Mouse (Mus musculus) retina, postnatal 7 days (tissue): Measurements from ENCODE around the gene Rufy1.
A peak's percentile ranks its signal among the peaks of the same experiment; 100 is the strongest.
"Not testable (repeated sequence)": the region's sequence is repeated elsewhere in the genome, so short reads cannot be mapped to it uniquely, and the experiment has no call there.

Experiments used
- DNase-seq: peaks from one replicate; pipeline ENCODE4 v3.0.0-alpha.2; 2012; ENCODE audit warnings: low read depth, low spot score

Rufy1 gene

DNA sequence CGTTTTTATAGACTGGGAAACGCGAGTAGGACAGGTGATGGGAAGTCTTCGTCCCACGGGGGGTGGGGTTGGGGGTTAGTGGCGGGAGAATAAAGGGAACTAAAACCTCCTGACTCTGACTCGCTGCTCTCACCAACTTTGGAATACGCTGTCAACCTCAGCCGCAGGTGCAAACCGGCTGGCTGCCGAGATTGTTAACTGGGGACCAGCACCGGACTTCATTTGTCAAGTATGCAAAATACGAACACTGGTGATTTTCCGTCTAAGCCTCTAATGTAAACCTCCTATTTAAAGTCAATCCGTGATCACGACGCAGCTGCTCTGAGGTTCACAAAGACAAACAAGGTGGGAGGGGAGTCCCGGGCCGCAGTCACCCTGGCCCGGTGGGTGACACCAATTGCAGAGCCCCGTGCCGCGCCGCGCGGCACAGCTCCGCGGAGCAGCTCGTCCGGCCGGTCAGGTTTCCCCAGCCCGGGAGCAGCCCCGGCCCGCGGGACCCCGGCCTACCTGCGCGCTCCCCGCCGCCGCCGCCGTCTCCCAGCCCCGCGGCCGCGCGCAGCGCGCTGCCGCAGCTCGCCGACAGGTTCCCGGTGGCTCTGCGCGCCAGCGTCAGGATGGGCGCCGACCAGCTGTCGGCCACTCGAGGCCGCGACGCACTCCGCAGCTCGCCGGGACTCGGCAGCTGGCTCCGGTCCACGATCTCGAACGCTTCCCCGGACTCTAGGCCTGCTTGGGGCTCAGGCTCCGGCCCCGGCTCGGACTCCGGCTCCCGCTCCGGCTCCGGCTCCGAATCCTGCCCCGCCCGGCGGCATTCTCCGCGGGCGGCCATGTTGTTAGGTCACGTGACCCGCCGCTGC lies at the start of gene Rufy1:
Rufy1 (minus strand) TSS at position 849 of the 857 bp plus-strand sequence.
- peak; percentile 73 for DNase-seq

DNA sequence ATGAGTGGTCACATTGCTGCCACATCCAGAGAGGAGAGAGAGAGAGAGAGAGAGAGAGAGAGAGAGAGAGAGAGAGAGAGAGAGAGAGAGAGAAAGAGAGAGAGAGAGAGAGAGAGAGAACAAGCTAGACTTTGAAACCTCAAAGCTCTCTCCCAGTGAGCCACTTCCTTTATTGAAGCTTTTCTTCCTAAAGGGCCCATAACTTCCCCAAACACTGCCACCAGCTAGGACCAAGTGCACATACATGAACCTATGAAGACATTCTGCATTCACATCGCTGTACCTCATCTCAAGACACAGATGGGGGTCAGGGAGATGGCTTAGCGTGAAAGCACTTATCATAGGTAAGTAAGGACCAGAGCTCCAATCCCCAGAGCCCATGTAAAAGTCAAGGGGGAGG lies 47.1 kb upstream of the Rufy1 start:
- DNase-seq: no peak

DNA sequence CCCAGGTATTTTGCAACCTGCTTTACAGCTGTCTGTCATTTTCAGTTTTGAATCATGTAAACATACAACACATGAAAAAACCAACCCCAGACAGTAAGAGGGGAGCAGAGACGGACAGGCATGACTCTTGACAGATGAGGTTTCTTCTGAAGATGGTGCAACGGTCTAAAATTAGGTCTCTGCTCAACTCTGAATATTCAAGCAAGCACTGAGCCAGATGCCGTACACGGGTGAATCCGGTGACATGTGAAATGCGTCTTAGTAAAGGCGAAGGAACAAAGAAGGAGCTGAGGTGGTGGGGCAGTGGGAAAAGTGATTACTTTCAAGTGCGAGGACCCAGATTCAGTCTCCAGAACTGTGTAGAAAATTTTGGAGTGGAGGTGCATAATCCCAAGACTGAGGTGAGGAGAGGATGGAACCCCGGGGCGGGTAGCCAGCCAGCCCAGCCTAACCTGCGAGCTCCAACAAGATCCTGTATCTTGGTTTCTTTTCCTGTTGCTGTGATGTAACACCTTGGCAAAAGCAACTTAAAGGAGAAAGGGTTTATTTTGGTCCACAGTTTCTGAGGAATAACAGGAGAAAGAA lies 46.7 kb upstream of the Rufy1 start:
- no peak for DNase-seq

DNA sequence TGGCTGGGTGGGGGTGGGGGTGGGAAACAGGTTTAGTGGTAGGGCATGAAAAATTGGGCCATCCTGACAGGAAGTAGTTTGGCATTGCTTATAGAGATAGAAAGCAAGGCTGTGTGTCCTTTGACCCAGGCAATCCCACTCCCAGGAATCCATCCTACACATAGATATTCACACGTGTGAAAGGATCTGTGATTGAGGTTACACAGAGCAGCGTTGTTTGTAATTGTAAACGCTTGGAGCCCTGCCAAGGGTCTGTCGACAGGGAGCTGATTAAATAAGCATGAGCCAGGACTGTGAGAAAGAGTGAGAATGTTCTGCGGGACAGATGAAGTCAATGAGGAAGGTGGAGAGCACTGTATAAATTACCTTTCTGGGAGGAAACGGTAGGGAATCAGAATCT lies 46.0 kb upstream of the Rufy1 start:
- no peak for DNase-seq

DNA sequence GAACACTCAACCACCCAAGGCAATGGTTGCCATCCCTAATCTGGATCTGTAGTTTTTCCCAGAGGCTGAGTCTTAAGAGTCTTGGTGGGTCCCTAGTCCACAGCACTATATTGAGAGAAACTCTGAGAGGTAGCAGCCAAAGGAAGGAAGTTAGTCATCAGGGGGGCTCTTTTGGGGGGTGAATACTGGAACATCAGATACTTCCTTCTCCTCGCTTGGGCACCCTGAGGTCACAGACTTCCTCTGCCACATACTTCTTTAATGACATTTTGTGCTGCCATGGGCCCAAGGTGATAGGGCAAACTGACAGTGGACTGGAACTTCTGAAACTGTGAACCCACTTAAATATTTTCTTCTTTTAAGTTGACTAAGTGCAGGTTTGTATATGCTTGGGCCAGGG lies 43.0 kb upstream of the Rufy1 start:
- DNase-seq: no peak

DNA sequence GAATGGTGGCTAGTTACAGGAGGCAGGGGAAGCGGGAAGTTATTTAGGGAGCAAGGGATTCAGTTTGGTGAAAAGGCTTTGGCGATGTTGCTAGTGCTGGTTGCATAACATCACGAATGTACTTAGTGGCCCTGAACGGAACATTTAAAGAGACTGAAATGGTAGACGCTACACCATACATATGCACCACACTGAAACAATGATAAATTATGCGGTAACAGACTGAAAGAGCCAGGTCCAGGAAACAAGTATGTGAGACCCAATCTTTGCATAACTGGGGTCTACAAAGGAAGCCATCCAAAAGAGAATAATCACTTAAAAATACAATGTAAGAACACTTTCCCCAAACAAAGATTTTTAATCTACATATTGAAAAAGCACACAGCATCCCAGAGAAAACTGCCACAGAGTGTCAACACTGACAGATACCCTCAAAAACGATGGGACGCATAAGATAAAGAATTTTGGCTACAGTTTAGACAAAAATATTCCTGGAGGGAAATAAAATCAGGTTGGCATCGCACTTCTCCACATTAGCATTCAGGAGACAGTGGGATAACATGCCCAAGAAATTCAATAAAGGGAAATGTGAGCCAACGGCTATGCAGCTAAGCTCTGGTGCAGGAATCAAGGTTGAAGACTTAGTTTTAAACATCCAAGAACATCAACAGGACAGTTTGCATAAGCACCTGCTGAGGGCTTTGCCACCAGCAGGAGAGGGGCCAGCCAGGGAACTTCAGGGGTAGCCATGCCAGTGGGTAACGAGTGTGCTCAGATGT lies 41.4 kb upstream of the Rufy1 start:
- DNase-seq: no peak

DNA sequence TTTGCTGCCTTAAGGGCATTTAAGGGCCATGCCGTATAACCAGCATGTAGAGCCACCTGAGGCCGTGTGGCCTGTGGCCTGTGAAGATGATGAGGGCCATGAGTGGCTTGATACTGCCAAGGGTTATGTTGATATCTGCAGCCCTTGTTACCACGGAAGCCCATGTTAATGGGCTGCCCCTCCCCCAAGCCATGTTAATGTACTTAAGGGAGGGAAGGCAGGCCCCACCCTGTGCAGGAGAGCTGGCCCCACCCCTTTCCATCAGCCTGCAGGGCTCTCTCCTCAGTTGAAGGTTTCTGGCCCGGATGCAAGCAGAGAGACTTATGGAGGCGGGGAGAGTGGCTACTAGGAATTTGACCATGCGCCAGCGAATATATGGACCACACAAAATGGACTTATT lies 30.6 kb upstream of the Rufy1 start:
- DNase-seq: no peak

DNA sequence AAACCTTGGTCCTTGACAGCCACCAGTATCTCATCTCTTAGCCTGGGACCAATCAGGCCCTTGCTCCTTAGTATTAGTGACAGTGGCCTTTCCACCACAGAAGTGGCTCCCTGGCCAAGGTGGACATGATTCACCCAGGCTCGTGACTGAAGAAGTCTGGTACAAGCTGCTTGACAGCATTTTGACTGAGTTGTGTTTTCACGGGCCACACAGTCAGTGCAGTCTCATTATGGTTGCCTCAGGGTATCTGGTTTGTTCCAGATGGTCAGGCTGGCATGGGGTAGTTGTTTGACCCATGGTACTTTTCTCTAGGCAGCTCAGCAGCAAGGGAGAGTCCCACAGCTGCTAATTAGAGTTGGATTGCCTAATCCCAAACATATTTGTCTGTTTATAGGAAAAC lies 28.3 kb upstream of the Rufy1 start:
- DNase-seq: no peak

DNA sequence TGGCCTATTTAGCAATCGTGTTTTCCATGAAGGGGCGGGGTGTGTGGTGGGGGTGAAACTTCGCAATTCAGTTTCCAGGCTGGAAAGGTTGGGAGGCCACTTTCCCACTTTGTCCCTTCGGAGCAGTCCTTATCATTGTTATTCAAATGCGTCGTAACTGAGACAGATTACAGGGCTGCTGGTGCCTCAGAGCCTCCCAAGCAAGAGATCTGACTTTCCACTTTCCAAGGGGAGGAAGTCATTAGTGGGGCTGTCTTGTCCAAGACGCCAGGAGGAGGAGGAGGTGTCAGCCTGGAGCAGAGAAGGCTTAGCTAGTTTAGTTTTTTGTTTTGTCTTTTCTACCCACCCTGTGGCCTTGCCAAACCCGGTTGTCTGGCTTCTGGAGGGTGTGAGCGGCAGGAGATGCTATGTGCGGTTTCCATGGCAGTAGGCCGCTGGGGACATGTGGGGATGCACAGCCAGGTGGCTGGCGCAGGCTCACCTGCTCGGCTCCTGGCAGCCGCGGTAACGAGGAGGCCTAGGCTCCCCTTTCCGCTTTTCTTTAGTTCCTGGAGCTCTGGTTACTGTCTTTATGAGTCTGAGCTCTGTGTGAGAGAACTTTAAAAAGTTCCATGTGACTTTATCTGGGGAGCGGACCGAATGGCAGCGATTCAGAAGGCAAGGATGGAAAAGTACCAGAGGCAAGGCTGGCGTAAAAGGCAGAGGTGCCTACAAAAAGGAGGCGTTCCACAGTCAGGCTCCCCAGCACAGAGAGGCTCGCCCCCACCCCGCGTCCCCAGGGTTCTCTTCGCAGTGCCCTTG lies 26.4 kb upstream of the Rufy1 start:
- DNase-seq: no peak

DNA sequence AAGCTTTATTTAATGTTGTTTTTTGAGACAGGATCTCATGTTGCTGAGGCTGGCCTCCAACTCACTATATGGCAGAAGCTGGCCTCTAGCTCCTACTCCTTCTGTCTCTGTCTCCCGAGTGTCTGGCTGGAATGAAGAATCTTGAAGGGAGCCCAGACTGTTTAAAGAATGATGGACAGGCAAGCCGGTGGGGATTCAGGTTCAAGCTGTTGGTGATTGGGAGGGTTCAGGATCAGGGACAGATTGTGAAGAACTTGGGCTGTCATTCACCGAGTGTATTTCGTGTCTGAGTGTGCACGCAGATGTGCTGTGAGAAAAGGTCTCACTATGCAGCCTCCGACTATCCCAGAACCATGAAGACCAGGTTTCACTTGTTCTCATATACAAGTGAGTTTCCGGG lies 25.5 kb upstream of the Rufy1 start:
- no peak for DNase-seq

DNA sequence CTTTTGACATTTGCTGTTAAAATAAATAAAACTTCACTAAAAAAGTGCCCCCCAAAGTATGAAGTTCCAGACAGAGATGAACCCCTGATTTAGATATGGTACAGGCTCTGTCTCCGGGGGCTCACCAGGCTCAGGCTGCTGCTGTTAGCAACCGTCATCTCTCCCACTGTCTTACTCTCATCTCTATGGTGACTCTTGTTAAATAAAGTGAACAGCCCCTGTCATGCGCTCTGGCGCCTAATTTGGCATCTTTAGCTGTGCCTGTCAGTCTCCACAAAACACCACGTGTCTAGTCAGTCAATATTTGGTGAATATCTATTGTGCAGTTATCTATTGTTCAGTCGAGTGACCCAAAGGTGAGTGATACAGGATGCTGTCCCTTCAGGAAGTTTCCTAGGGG lies 24.0 kb upstream of the Rufy1 start:
- DNase-seq: no peak

DNA sequence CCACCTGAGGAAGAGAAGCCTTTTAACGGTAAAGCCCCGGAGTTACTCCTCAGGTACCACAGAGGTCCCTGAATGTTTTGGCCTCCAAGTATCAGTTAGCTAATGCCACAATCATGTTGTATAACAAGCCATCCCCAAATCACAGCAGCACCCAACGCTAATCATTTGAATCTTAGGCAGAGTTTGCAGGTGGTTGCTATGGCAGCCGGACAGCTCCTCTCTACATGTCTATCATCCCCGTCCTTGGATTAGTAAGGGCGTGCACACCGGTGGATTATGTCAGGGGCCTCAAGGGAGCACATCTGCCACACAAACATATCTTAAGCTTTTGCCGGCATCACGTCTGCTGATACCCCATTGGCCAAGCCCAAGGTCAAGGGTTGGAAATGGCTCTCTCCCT lies 19.3 kb upstream of the Rufy1 start:
- DNase-seq: no peak

DNA sequence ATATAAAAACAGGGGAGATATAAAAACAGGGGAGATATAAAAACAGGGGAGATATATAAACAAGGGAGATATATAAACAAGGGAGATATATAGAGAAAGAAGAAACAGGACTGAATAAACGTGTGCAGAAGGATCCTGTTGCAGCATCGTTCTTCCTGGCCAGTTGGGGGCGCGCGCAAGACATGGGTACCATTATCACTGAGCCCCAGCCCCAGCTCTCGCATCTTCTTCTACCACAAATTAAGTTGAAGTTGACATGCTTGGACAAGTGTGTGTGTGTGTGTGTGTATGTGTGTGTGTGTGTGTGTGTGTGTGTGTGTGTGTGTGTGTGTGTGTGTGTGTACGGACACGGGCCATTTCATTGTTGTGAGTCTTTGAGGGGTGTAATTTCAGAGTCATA lies 17.2 kb upstream of the Rufy1 start:
- not testable (repeated sequence) for DNase-seq

DNA sequence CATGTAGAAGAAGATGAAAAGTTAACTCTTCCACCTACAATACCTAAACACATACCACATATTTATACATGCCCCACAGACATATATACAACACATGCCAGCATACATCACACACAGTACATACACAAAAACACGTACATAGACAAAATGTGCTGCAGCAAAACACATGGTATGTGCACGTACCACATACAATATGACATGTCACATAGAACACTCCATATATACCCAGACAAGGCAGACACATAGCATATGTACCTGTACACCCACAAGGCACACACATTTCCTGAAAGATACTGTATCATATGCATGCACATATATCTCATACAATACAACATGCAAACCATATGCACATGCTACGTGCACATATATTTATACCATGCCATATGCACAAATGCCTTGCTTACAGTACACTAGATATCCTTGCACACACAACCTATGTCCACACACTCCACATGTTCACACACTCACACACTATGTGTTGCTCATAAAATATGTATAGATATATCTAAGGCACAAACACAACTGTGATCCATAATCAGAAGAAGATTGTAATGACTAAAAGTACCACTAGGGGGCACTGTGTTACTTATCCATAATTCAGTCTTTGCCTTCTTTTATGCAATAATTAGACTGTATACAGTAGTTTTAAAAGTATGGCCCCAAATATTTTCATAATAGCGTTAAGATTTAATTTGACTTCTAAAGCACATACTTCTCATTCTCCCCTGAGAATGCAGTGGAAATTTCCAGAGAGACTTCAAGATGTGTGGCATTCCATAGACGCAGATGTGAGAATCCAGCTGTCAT lies 12.5 kb upstream of the Rufy1 start:
- DNase-seq: peak; percentile 42

DNA sequence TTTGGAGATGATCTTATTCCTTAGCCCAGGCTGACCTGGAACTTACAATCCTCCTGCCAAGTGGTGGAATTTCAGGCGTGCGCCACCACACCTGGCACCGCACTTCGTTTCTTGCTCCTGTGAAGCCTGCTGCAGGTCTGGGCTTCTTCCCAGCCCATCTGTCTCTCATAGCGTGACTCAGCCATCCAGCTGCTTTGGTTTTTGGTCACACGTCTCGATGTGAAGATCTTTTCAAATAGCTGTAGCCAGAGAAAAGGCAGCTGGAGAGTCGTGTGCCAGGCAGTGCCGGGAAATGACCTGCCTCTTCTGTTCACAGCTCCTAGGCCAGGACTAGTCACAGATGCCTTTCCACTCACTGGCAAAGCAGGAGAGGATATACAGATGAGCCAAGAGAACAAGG lies 10.7 kb upstream of the Rufy1 start:
- no peak for DNase-seq

DNA sequence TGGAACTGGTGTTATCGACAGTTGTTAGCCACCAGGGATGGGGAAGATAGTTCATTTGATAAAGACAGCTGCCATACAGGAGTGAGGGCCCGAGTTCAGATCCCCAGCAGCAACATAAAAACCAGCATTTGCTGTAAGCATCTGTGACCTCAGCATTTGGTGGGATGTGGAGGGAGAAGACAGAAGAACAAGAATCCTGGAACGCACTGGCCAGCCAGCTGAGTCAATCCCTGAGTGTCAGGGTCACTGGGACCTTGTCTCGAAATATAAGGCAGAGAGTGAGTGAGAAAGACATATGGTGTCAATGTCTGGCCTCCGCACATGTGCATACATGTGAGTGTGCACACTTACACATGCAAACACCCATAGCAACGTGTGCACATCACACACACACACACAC lies 9.8 kb upstream of the Rufy1 start:
- DNase-seq: no peak

DNA sequence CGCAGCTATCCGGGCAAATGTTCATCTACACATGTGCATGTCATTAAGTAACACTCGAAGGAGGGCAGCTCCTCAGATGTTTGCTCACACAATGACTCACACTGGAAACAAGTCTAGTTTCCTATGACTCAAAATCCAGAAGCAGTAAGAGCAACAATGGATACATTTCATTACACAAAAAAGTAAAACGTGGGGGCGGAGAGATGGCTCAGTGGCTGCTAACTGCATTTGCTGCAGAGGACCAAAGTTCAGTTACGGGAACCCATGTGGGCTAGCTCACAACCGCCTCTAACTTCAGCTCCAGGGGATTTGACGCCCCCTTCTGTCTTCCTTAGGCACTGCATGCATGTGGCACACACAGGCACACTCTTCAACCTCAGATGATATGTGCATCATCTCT lies 8.9 kb upstream of the Rufy1 start:
- no peak for DNase-seq

DNA sequence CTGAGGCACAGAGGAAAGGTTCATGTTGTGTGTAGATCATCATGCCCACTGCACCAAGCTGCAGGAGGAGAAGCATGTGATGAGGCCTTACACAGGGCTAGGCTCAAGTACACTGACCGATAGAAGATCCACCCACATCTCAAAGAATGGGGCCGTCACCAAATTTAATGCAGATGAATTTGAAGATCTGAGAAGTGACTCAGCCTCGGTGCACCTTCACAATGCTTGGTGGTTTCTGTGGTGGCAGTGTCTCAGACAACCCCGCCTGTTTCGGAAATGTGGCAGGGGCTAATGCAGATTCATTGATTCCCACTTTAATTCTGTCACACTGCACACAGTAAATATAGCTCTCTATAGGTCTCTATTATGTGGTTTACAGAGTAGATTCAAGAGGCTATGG lies 2.0 kb upstream of the Rufy1 start:
- DNase-seq: no peak

DNA sequence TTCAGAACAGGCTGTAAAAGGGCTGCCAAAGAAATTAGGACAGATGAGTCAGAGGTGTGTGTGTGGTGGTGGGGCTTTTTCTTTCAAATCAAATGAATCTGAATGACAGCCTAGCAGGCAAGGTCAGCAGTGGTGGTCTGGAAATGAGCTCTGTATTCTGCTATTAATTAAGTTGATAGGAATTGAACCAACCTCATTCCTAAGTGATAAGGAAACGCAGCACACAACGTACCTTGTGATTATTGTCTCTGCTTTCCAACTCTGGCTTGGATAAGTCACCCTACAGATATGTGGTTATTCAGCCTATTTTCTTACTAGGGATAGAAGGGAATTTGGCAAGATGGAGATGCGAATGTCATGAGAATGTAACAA lies 1.1 kb upstream of the Rufy1 start:
- DNase-seq: no peak

DNA sequence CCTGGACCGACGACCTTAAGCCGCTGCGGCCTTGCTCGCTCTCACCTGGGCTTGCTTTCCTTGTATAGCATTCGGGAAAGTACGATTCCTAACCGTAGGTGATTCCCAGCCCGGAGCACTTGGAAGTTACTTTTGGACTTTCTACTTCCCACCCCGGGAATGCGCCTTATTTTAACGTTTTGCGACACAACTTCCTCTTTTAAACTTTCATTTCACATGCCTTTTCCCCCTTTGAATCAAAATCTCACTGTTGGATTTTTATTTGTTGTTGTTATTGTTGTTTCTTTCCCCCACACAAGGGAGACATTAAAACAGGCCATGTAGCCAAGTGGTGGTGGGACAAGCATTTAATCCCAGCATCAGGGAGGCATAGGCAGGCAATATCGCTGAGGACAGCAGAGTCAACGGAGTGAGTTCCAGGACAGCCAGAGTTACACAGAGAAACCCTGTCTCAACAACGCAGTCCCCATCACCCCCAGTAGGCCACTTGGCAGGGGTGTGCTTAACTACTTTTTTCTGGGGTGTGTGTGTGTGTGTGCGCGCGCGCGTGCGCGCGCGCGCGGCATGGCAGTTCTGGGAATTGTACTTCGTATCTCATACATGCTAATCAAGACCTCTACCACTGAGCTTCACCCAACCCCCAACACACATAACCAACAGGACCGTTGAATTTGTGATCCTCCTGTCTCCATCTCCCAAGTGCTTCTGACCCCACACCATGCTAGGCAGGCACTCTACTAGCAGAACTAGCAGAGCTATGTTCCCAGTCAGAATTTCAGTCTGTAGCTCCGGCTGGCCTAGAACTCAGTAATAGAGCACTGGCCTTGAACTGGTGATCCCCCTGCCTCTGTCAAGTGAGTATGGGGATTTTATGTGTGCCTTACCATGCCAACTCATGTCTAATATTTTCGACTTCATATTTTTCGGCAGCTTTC lies 476 bp upstream of the Rufy1 start:
- no peak for DNase-seq
